Mouse (Mus musculus) lung, postnatal 0 days (tissue): ENCODE results near the gene Wnt10a. TPM values are rescaled to one million over a fixed set of nuclear protein-coding genes. Genes with fewer than 3 reads are reported as not detected.

Experiments used
- ATAC-seq: fragments of 200-750 bp; cut with Nextera tagmentation; 2 replicates; pipeline ENCODE4 v1.8.0; 2017; ENCODE audit warnings: moderate library complexity
- DNase-seq: peaks from one replicate; pipeline ENCODE4 v3.0.0-alpha.2; 2016; ENCODE audit warnings: low spot score
- H3K27ac ChIP-seq: fragments of 300-500 bp; sonication (generic); 2 replicates; pipeline ENCODE4 v1.5.1; 2014; ENCODE audit warnings: antibody characterized with exemption, mild to moderate bottlenecking, low read length, mixed read lengths
- H3K27me3 ChIP-seq: fragments of 300-500 bp; sonication (generic); replicated peaks from 2 replicates; pipeline ENCODE4 v1.6.1; 2014; ENCODE audit warnings: low read length, mixed read lengths; ENCODE audit not compliant: insufficient read depth
- H3K36me3 ChIP-seq: fragments of 300-500 bp; sonication (generic); 2 replicates; pipeline ENCODE4 v1.6.1; 2014; ENCODE audit warnings: low read length, mixed read lengths; ENCODE audit not compliant: insufficient read depth
- H3K4me1 ChIP-seq: fragments of 300-500 bp; sonication (generic); 2 replicates; pipeline ENCODE4 v1.6.1; 2014; ENCODE audit warnings: antibody characterized with exemption, low read depth, low read length, mixed read lengths; ENCODE audit not compliant: insufficient read depth
- H3K4me2 ChIP-seq: fragments of 300-500 bp; sonication (generic); replicated peaks from 2 replicates; pipeline ENCODE4 v1.6.1; 2014; ENCODE audit warnings: low read depth, mild to moderate bottlenecking, low read length, moderate library complexity, mixed read lengths
- H3K4me3 ChIP-seq: fragments of 300-500 bp; sonication (generic); 2 replicates; pipeline ENCODE4 v1.5.1; 2014; ENCODE audit warnings: low read depth, low read length
- H3K9ac ChIP-seq: fragments of 300-500 bp; sonication (generic); replicated peaks from 2 replicates; pipeline ENCODE4 v1.6.1; 2014; ENCODE audit warnings: low read depth, mild to moderate bottlenecking
- H3K9me3 ChIP-seq: fragments of 300-500 bp; sonication (generic); 2 replicates; pipeline ENCODE4 v1.6.1; 2016; ENCODE audit warnings: low read length, mixed read lengths
- CTCF ChIP-seq: IDR thresholded peaks from 2 replicates; pipeline ENCODE4 v1.5.1; 2016; ENCODE audit warnings: antibody characterized with exemption, mild to moderate bottlenecking
- EP300 ChIP-seq: IDR thresholded peaks from 2 replicates; pipeline ENCODE4 v1.6.1; 2016; ENCODE audit warnings: antibody characterized with exemption, mild to moderate bottlenecking, control low read depth
- WGBS: fragments of 180-500 bp; shearing (Covaris S2); extraction: QIAGEN DNeasy Blood & Tissue Kit; methylation state at CpG from one replicate; pipeline ENCODE4 v1.1.7; 2014; 5-methylcytosine and 5-hydroxymethylcytosine counted together
- polyA plus RNA-seq: library from polyadenylated mRNA; unstranded; fragments of >200 nt; fragmentation: Nextera tagmentation; extraction: Ambion mirVana; gene quantifications from 2 replicates; pipeline ENCODE4 v1.2.1, GENCODE M21; 2015

Gene Wnt10a
- polyA plus RNA-seq, 1 experiment from 2014 or later, result not detected

DNA sequence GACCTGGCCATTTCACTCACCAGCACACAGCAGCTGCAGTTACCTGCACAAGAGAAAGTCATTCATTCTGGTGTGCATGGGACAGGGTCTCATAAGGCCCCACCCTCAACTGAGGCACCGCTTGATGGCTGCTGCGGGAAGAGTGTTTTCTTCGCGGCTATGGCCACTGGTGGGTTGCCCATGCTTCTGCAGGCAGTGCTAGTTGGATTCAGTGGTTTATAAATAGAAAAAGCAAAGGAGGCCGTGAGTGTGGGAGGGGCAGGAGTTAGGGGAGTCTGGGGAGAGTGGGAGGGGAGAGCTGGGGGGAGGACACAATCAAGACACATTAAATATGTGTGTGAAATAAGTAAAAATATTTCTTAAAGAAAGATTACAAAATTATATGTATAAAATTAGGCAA lies 51.8 kb downstream of the Wnt10a start:
- H3K4me1 ChIP-seq, result no peaks in the 10 kb centered on the region
- no peaks in the 10 kb centered on the region; the same call in 1 of the 2 replicates for H3K27me3 ChIP-seq
- no peak for TF ChIP-seq EP300
- no peak for TF ChIP-seq CTCF
- H3K4me2 ChIP-seq, result no peak overlapping the region
- DNase-seq, result no peak
- no peaks in the 10 kb centered on the region for H3K36me3 ChIP-seq
- no peak for ATAC-seq
- no peak overlapping the region for H3K9ac ChIP-seq
- no peak overlapping the region for H3K4me3 ChIP-seq
- WGBS, result 70% methylated on average over 5 of the region's 5 CpGs
- no peaks in the 10 kb centered on the region for H3K9me3 ChIP-seq
- no peak overlapping the region for H3K27ac ChIP-seq

DNA sequence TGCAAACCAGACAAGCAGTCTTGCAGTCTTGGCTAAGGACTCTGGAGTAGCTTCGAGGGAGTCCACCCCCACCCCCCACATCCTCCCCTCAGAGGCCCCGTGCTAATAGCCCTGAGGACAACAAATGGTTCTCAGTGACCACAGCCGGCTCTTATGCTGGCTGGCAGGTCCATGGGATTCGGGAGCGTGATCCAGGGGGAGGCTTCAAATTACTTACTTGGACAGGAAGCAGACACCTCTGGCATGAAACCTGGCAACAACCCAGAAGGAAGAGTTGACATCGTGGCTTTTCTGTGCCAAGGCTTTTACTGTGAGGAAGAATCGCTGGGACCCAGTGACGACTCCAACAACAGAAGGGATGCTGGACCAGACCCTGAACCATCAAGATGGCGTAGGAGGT lies 55.0 kb downstream of the Wnt10a start:
- WGBS, result 32% methylated on average over 9 of the region's 9 CpGs
- DNase-seq, result no peak
- Histone ChIP-seq H3K36me3 (no peaks in the 10 kb centered on the region), H3K4me2 (no peak overlapping the region), H3K4me1 (no peaks in the 10 kb centered on the region), H3K27me3 (peaks cover 6% of the 10 kb centered on the region; the same call in 1 of the 2 replicates), H3K9me3 (no peaks in the 10 kb centered on the region), H3K4me3 (no peak overlapping the region), H3K9ac (no peak overlapping the region), H3K27ac (no peak overlapping the region)
- ATAC-seq, result no peak
- no peak for TF ChIP-seq CTCF
- no peak for TF ChIP-seq EP300

DNA sequence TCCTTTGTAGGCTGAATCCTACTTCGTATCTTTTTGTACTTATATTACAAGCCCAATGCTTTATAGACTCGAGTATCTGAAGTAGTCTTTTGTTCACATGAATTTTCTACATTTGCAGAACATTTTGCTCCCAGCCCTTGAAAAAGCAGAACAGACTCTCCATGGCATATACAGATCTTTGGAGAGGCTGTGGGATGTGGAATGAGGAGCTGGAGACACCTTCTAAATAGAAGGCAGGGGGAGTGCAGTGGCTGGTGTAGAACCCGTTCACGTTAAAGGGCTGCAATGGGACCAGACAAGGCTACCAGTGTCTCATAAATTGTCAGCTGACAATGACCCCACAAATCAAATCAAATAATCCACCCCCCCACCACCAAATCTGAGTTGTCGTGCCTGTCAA lies 57.6 kb downstream of the Wnt10a start:
- DNase-seq, result no peak
- 51% methylated on average over 5 of the region's 5 CpGs for WGBS
- H3K9ac ChIP-seq, result no peak overlapping the region
- no peak overlapping the region for H3K4me2 ChIP-seq
- TF ChIP-seq EP300, result no peak
- TF ChIP-seq CTCF, result no peak
- no peaks in the 10 kb centered on the region for H3K4me1 ChIP-seq
- no peaks in the 10 kb centered on the region for H3K36me3 ChIP-seq
- ATAC-seq, result no peak
- peaks cover 20% of the 10 kb centered on the region; the same call in 1 of the 2 replicates for H3K27me3 ChIP-seq
- no peak overlapping the region for H3K27ac ChIP-seq
- no peaks in the 10 kb centered on the region for H3K9me3 ChIP-seq
- no peak overlapping the region for H3K4me3 ChIP-seq

DNA sequence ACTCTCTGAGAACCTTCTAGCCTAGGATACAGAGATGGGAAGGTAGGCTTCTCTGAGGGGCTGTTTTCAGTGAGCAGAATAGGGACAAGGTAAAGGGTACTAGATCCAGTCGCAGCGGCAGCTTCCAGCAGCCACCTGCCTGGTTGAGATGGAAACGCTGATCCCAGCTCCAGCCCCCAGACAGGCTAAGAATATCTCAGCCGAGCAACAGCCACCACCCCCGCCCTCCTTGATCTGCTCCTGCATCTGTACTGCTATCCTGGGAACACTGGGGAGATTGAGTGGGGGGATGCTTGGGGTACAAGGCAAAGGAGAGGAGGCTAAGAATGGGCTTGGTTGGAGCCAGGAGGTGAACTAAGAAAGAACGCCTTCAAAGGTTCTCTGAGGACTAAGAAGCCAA lies 58.9 kb downstream of the Wnt10a start:
- Histone ChIP-seq H3K9ac (no peak overlapping the region), H3K4me1 (peaks cover 3% of the 10 kb centered on the region), H3K36me3 (no peaks in the 10 kb centered on the region), H3K9me3 (no peaks in the 10 kb centered on the region), H3K27ac (no peak overlapping the region), H3K4me2 (no peak overlapping the region), H3K27me3 (peaks cover 33% of the 10 kb centered on the region; the same call in 1 of the 2 replicates), H3K4me3 (no peak overlapping the region)
- WGBS, result 15% methylated on average over 6 of the region's 6 CpGs
- ATAC-seq (no peak), DNase-seq (no peak)
- no peak for TF ChIP-seq CTCF
- no peak for TF ChIP-seq EP300

DNA sequence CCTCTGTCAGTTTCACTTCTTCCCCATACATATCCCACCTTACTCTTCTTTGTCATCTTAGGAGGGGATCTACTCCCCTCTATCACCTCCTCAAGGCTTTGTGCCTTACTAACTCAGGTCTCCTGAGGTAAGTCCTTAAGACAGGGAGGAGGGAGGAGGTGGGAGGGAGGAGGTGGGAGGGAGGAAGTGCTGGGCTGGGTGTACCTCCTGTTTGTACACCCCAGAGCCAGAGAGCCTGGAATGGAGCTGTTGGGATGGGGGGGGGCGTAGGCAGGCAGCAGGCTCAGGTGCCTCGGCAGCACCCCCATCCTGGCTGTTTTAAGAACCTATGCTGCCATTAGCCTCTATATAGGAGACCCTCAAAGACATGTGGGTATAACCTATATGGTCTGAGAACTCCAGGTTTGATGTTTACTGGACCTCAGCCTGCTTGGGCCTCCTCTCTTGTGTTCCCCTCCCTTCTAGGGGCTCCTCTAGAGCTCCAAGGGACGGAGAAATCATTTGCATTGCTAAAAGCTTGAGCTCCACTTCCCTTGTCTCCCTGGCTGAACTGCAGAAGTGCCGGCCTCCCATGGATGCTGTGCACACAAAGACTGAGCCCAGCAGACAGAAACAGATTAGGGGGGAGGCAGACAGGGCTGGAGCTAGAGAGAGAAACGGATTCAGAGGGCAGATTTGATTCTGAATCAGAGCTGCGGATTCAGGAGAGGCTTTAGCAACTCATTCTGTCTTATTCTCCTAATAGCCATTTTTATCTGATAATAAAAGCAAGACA lies 59.9 kb downstream of the Wnt10a start:
- H3K27ac ChIP-seq, result no peak overlapping the region
- TF ChIP-seq CTCF (no peak), EP300 (no peak)
- H3K36me3 ChIP-seq, result no peaks in the 10 kb centered on the region
- peaks cover 43% of the 10 kb centered on the region; the same call in 1 of the 2 replicates for H3K27me3 ChIP-seq
- no peak overlapping the region for H3K4me3 ChIP-seq
- H3K9ac ChIP-seq, result no peak overlapping the region
- no peaks in the 10 kb centered on the region for H3K9me3 ChIP-seq
- DNase-seq (no peak), ATAC-seq (no peak)
- WGBS, result 10% methylated on average over 6 of the region's 6 CpGs
- H3K4me1 ChIP-seq, result peaks cover 11% of the 10 kb centered on the region
- no peak overlapping the region for H3K4me2 ChIP-seq

Other genes starting within 250 kb of the Wnt10a start
- 0.27 and 0.90 TPM in 2 replicates for gene Plcd4, start 248.6 kb upstream of the Wnt10a start, polyA plus RNA-seq
- gene Usp37, start 247.2 kb upstream of the Wnt10a start, polyA plus RNA-seq, result 9.1 and 9.8 TPM in 2 replicates
- gene Zfp142, start 203.3 kb upstream of the Wnt10a start, polyA plus RNA-seq, result 2.7 and 3.1 TPM in 2 replicates
- 7.1 and 8.3 TPM in 2 replicates for gene Bcs1l, start 203.2 kb upstream of the Wnt10a start, polyA plus RNA-seq
- gene Rnf25, start 190.1 kb upstream of the Wnt10a start, polyA plus RNA-seq, result 26.6 and 26.9 TPM in 2 replicates
- gene Stk36, start 190.1 kb upstream of the Wnt10a start, polyA plus RNA-seq, result 12.5 and 16.3 TPM in 2 replicates
- 4.2 and 4.7 TPM in 2 replicates for gene Ttll4, start 129.8 kb upstream of the Wnt10a start, polyA plus RNA-seq
- gene Cyp27a1, start 77.9 kb upstream of the Wnt10a start, polyA plus RNA-seq, result 5.2 and 5.4 TPM in 2 replicates
- 2.6 and 4.6 TPM in 2 replicates for gene Prkag3, start 42.3 kb upstream of the Wnt10a start, polyA plus RNA-seq
- 0.36 and 0.50 TPM in 2 replicates for gene Wnt6, start 19.6 kb upstream of the Wnt10a start, polyA plus RNA-seq
- gene Cdk5r2, start 63.4 kb downstream of the Wnt10a start, polyA plus RNA-seq, result not detected in 2 replicates
- gene Fev, start 93.9 kb downstream of the Wnt10a start, polyA plus RNA-seq, result not detected in 2 replicates
- gene Cryba2, start 101.6 kb downstream of the Wnt10a start, polyA plus RNA-seq, result not detected in 2 replicates
- gene Cfap65, start 144.1 kb downstream of the Wnt10a start, polyA plus RNA-seq, result 2.0 and 2.3 TPM in 2 replicates
- 0.10 and 0.16 TPM in 2 replicates for gene Ihh, start 160.2 kb downstream of the Wnt10a start, polyA plus RNA-seq